Mouse (Mus musculus): ENCODE measurements at regions not wholly inside any gene's neighbourhood (a gene's known extent, or its start where the extent isn't known, plus 50 kb on each side); places are given as distances from the start of the nearest gene placed in this dataset.

DNA sequence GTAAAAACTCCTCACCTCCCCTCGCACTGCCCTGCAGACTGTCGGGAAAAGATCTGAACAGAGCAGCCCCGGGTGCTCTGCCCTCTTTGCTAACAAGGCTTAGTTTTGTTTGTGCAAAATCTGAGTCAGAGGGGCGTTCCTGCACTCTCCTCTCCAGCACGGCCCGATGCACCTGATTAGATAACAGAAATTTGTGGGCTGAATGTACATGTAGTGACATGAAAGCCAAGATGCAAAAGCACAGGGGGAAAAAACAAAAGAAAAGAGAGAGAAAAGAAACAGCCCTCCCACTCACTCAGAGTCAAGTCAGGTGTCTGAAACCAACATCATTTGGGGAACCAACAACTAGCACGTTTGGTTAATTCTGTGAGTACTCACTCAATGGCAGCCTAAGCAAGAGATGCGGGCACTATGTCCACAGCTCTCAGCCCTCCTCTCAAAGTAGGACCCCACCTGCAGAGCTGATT, 115.2 kb downstream of the Lmo4 start:
- Histone ChIP-seq H3K4me2 (ENCODE audit: low read depth, low read length) (no peak overlapping the region), H3K36me3 (replicated peaks; ENCODE audit: control insufficient read depth, insufficient read depth, low read depth, low read length) (no peaks in the 10 kb centered on the region), H3K27ac (replicated peaks; ENCODE audit: low read depth, low read length) (no peak overlapping the region), H3K9me3 (replicated peaks; ENCODE audit: control insufficient read depth, low read length) (no peaks in the 10 kb centered on the region), H3K4me1 (ENCODE audit: control insufficient read depth, insufficient read depth, low read length) (no peaks in the 10 kb centered on the region), H3K27me3 (ENCODE audit: control insufficient read depth, insufficient read depth, low read length) (no peaks in the 10 kb centered on the region), H3K9ac (replicated peaks; ENCODE audit: low read length) (no peak overlapping the region), H3K4me3 (ENCODE audit: low read depth, low read length) (no peak overlapping the region)
- no peak for DNase-seq (ENCODE audit: low spot score)
- WGBS = 56% methylated on average over 8 of the region's 8 CpGs
- no peak for ATAC-seq (replicated peaks; ENCODE audit: insufficient number of reproducible peaks, low FRiP score, low TSS enrichment, low read depth)

- no peak for ATAC-seq (replicated peaks; ENCODE audit: insufficient number of reproducible peaks, low FRiP score, low TSS enrichment, low read depth)
- H3K9ac ChIP-seq (replicated peaks; ENCODE audit: low read length) = no peak overlapping the region
- 75% methylated on average over 18 of the region's 18 CpGs for WGBS
- no peak overlapping the region for H3K4me2 ChIP-seq (ENCODE audit: low read depth, low read length)
- no peaks in the 10 kb centered on the region for H3K27me3 ChIP-seq (ENCODE audit: control insufficient read depth, insufficient read depth, low read length)
- no peak overlapping the region for H3K4me3 ChIP-seq (ENCODE audit: low read depth, low read length)
- no peak for DNase-seq (ENCODE audit: low spot score)
- H3K27ac ChIP-seq (replicated peaks; ENCODE audit: low read depth, low read length) = no peak overlapping the region
- no peaks in the 10 kb centered on the region for H3K9me3 ChIP-seq (replicated peaks; ENCODE audit: control insufficient read depth, low read length)
- H3K4me1 ChIP-seq (ENCODE audit: control insufficient read depth, insufficient read depth, low read length) = no peaks in the 10 kb centered on the region
- H3K36me3 ChIP-seq (replicated peaks; ENCODE audit: control insufficient read depth, insufficient read depth, low read depth, low read length) = no peaks in the 10 kb centered on the region
Measured at GRCm38 (mm10) chr3:144088261-144088884, 116.6 kb downstream of the Lmo4 start.

GRCm38 (mm10) chr3:144087771-144088170, 117.2 kb downstream of the Lmo4 start:
- no peak overlapping the region for H3K9ac ChIP-seq (replicated peaks; ENCODE audit: low read length)
- no peak overlapping the region for H3K27ac ChIP-seq (replicated peaks; ENCODE audit: low read depth, low read length)
- DNase-seq (ENCODE audit: low spot score) (no peak), ATAC-seq (replicated peaks; ENCODE audit: insufficient number of reproducible peaks, low FRiP score, low TSS enrichment, low read depth) (no peak)
- no peaks in the 10 kb centered on the region for H3K27me3 ChIP-seq (ENCODE audit: control insufficient read depth, insufficient read depth, low read length)
- no peak overlapping the region for H3K4me3 ChIP-seq (ENCODE audit: low read depth, low read length)
- H3K9me3 ChIP-seq (replicated peaks; ENCODE audit: control insufficient read depth, low read length) = no peaks in the 10 kb centered on the region
- 78% methylated on average over 7 of the region's 7 CpGs for WGBS
- no peak overlapping the region for H3K4me2 ChIP-seq (ENCODE audit: low read depth, low read length)
- no peaks in the 10 kb centered on the region for H3K36me3 ChIP-seq (replicated peaks; ENCODE audit: control insufficient read depth, insufficient read depth, low read depth, low read length)
- no peaks in the 10 kb centered on the region for H3K4me1 ChIP-seq (ENCODE audit: control insufficient read depth, insufficient read depth, low read length)

DNA sequence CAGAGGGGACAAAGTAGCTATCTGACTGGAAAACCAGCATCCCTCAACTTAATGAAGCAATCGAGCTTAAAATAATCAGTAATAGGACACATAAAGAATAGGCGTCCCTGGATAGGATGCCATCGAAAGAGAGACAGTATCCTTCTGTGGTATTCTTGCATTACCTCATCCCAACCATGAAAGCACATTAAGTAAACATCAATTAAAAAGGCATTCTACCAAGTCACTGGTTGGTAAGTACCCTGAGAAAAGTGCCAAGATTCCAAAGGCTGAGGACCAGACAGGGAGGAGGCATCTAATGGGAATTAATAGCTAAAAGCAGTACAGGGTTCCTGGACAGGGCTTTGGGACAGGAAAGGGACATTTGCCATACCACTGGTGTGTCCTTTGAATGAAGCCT, 118.8 kb downstream of the Lmo4 start:
- no peak for ATAC-seq (replicated peaks; ENCODE audit: insufficient number of reproducible peaks, low FRiP score, low TSS enrichment, low read depth)

GRCm38 (mm10) chr3:144079960-144080359, 125.1 kb downstream of the Lmo4 start:
- no peak for DNase-seq (ENCODE audit: low spot score)
- WGBS = 92% methylated on average over 3 of the region's 3 CpGs
- H3K4me2 ChIP-seq (ENCODE audit: low read depth, low read length) = no peak overlapping the region
- ATAC-seq (replicated peaks; ENCODE audit: insufficient number of reproducible peaks, low FRiP score, low TSS enrichment, low read depth) = no peak
- H3K27ac ChIP-seq (replicated peaks; ENCODE audit: low read depth, low read length) = no peak overlapping the region
- H3K27me3 ChIP-seq (ENCODE audit: control insufficient read depth, insufficient read depth, low read length) = no peaks in the 10 kb centered on the region
- no peaks in the 10 kb centered on the region for H3K9me3 ChIP-seq (replicated peaks; ENCODE audit: control insufficient read depth, low read length)
- H3K36me3 ChIP-seq (replicated peaks; ENCODE audit: control insufficient read depth, insufficient read depth, low read depth, low read length) = no peaks in the 10 kb centered on the region
- no peaks in the 10 kb centered on the region for H3K4me1 ChIP-seq (ENCODE audit: control insufficient read depth, insufficient read depth, low read length)
- no peak overlapping the region for H3K9ac ChIP-seq (replicated peaks; ENCODE audit: low read length)
- no peak overlapping the region for H3K4me3 ChIP-seq (ENCODE audit: low read depth, low read length)

More for the DNA sequence above, 118.8 kb downstream of the Lmo4 start:
- Histone ChIP-seq H3K4me3 (ENCODE audit: low read depth, low read length) (no peak overlapping the region), H3K4me1 (ENCODE audit: control insufficient read depth, insufficient read depth, low read length) (no peaks in the 10 kb centered on the region), H3K27me3 (ENCODE audit: control insufficient read depth, insufficient read depth, low read length) (no peaks in the 10 kb centered on the region), H3K36me3 (replicated peaks; ENCODE audit: control insufficient read depth, insufficient read depth, low read depth, low read length) (no peaks in the 10 kb centered on the region), H3K27ac (replicated peaks; ENCODE audit: low read depth, low read length) (no peak overlapping the region), H3K9me3 (replicated peaks; ENCODE audit: control insufficient read depth, low read length) (no peaks in the 10 kb centered on the region), H3K9ac (replicated peaks; ENCODE audit: low read length) (no peak overlapping the region), H3K4me2 (ENCODE audit: low read depth, low read length) (no peak overlapping the region)
- WGBS = 87% methylated on average over 3 of the region's 3 CpGs
- DNase-seq (ENCODE audit: low spot score) = no peak

DNA sequence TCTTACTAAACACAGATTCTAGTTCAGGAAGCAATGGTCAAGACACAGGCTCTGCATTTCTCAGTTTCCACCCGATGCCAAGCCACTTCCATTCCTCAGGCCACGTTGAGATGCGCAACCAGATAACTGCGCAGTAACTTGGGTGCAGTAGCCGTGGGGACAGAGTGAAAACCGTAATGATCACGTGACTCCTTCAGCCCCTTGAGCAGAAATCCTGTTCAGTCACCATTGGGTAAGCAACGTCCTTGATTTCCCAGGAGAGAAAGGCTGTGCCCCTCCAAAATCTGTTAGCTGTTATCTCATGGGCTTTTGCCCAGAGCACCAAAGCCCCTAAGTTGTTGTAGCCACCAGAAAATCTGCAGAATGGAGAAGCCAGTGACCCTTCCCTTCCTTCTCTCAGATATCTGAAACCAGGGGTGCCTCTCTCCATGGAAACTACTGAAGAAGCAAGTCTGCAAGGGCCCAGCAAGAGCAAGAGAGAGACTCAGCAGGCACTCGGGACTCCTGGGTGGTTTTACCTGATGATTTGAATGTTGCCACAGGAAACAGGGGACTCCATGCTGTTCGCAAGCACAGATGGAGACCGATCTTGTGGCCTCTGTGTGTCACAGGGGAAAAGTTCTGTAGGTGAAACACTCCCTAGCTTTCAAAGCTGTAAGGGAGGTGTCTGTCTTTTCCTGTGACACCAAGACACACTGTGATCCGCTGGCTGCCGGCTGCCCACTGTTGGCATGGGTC, 126.7 kb downstream of the Lmo4 start:
- DNase-seq (ENCODE audit: low spot score) (no peak), ATAC-seq (replicated peaks; ENCODE audit: insufficient number of reproducible peaks, low FRiP score, low TSS enrichment, low read depth) (no peak)
- no peak overlapping the region for H3K27ac ChIP-seq (replicated peaks; ENCODE audit: low read depth, low read length)
- no peaks in the 10 kb centered on the region for H3K4me1 ChIP-seq (ENCODE audit: control insufficient read depth, insufficient read depth, low read length)
- H3K9ac ChIP-seq (replicated peaks; ENCODE audit: low read length) = no peak overlapping the region
- no peak overlapping the region for H3K4me3 ChIP-seq (ENCODE audit: low read depth, low read length)
- H3K36me3 ChIP-seq (replicated peaks; ENCODE audit: control insufficient read depth, insufficient read depth, low read depth, low read length) = no peaks in the 10 kb centered on the region
- no peaks in the 10 kb centered on the region for H3K9me3 ChIP-seq (replicated peaks; ENCODE audit: control insufficient read depth, low read length)
- no peaks in the 10 kb centered on the region for H3K27me3 ChIP-seq (ENCODE audit: control insufficient read depth, insufficient read depth, low read length)
- H3K4me2 ChIP-seq (ENCODE audit: low read depth, low read length) = no peak overlapping the region
- 72% methylated on average over 13 of the region's 13 CpGs for WGBS

DNA sequence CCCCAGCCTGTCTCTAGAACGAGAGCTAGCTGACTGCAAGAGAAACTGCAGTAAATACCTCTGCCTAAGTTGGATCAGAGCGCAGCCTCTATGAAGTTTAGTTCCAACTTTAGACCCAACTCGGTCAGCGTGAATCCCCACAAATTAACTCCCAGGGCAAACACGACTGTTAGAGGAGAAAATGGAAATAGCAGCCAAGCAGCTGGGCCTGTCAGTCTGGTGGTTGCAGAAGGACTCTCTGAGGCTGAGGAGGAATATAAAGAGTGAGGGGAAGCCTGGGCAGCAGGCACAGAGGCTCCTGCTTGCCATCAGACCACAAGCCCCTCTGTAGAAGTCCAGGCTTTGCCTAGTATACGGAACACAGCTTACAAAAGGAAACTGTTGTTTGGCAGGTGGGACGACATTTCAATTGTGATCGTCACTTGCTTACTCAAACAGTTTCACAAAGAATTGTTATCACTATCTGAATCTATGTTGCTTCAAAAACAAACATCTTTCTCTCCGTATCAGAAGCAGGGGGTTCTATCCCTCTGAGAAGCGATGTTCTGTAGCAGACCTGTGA, 135.0 kb downstream of the Lmo4 start:
- WGBS = 80% methylated on average over 10 of the region's 10 CpGs
- DNase-seq (ENCODE audit: low spot score) (no peak), ATAC-seq (replicated peaks; ENCODE audit: insufficient number of reproducible peaks, low FRiP score, low TSS enrichment, low read depth) (no peak)
- no peak overlapping the region for H3K27ac ChIP-seq (replicated peaks; ENCODE audit: low read depth, low read length)
- H3K9me3 ChIP-seq (replicated peaks; ENCODE audit: control insufficient read depth, low read length) = no peaks in the 10 kb centered on the region
- H3K4me1 ChIP-seq (ENCODE audit: control insufficient read depth, insufficient read depth, low read length) = no peaks in the 10 kb centered on the region
- H3K4me3 ChIP-seq (ENCODE audit: low read depth, low read length) = no peak overlapping the region
- H3K27me3 ChIP-seq (ENCODE audit: control insufficient read depth, insufficient read depth, low read length) = no peaks in the 10 kb centered on the region
- H3K9ac ChIP-seq (replicated peaks; ENCODE audit: low read length) = no peak overlapping the region
- no peaks in the 10 kb centered on the region for H3K36me3 ChIP-seq (replicated peaks; ENCODE audit: control insufficient read depth, insufficient read depth, low read depth, low read length)
- no peak overlapping the region for H3K4me2 ChIP-seq (ENCODE audit: low read depth, low read length)

- Histone ChIP-seq H3K4me2 (ENCODE audit: low read depth, low read length) (no peak overlapping the region), H3K27ac (replicated peaks; ENCODE audit: low read depth, low read length) (no peak overlapping the region), H3K4me1 (ENCODE audit: control insufficient read depth, insufficient read depth, low read length) (no peaks in the 10 kb centered on the region), H3K36me3 (replicated peaks; ENCODE audit: control insufficient read depth, insufficient read depth, low read depth, low read length) (no peaks in the 10 kb centered on the region), H3K9me3 (replicated peaks; ENCODE audit: control insufficient read depth, low read length) (no peaks in the 10 kb centered on the region), H3K4me3 (ENCODE audit: low read depth, low read length) (no peak overlapping the region), H3K27me3 (ENCODE audit: control insufficient read depth, insufficient read depth, low read length) (no peaks in the 10 kb centered on the region), H3K9ac (replicated peaks; ENCODE audit: low read length) (no peak overlapping the region)
- no peak for ATAC-seq (replicated peaks; ENCODE audit: insufficient number of reproducible peaks, low FRiP score, low TSS enrichment, low read depth)
- 83% methylated on average over 3 of the region's 3 CpGs for WGBS
- no peak for DNase-seq (ENCODE audit: low spot score)
Measured at GRCm38 (mm10) chr3:144067016-144067415, 138.0 kb downstream of the Lmo4 start.

Data from embryonic facial prominence, embryonic 11.5 days (tissue).